Mouse (Mus musculus) limb, embryonic 11.5 days (tissue): ENCODE measurements at regions not wholly inside any gene's neighbourhood (a gene's known extent, or its start where the extent isn't known, plus 50 kb on each side); places are given as distances from the start of the nearest gene placed in this dataset.
"Not testable (repeated sequence)": the region's sequence is repeated elsewhere in the genome, so short reads cannot be mapped to it uniquely, and the experiment has no call there.

Experiments used
- ATAC-seq: fragments of 200-750 bp; cut with Nextera tagmentation; 2 replicates; pipeline ENCODE4 v1.8.0; 2017; ENCODE audit warnings: low read depth; ENCODE audit not compliant: insufficient number of reproducible peaks, low FRiP score, low TSS enrichment
- DNase-seq: peaks from one replicate; pipeline ENCODE4 v3.0.0-alpha.2; 2015; ENCODE audit warnings: low spot score
- H3K27ac ChIP-seq: fragments of 300-500 bp; sonication (generic); replicated peaks from 2 replicates; pipeline ENCODE4 v1.5.1; 2014; ENCODE audit warnings: low read depth, mild to moderate bottlenecking, low read length
- H3K27me3 ChIP-seq: fragments of 300-500 bp; sonication (generic); 2 replicates; pipeline ENCODE4 v1.6.1; 2014; ENCODE audit warnings: mild to moderate bottlenecking, low read length, mixed read lengths; ENCODE audit not compliant: control insufficient read depth, insufficient read depth
- H3K36me3 ChIP-seq: fragments of 300-500 bp; sonication (generic); 2 replicates; pipeline ENCODE4 v1.6.1; 2014; ENCODE audit warnings: mild to moderate bottlenecking, low read length, moderate library complexity, mixed read lengths; ENCODE audit not compliant: control insufficient read depth, insufficient read depth
- H3K4me1 ChIP-seq: fragments of 300-500 bp; sonication (generic); 2 replicates; pipeline ENCODE4 v1.6.1; 2014; ENCODE audit warnings: low read length, mixed read lengths; ENCODE audit not compliant: control insufficient read depth, insufficient read depth
- H3K4me2 ChIP-seq: fragments of 300-500 bp; sonication (generic); 2 replicates; pipeline ENCODE4 v1.6.1; 2014; ENCODE audit warnings: low read depth, mild to moderate bottlenecking, moderate library complexity; ENCODE audit not compliant: severe bottlenecking
- H3K4me3 ChIP-seq: fragments of 300-500 bp; sonication (generic); 2 replicates; pipeline ENCODE4 v1.5.1; 2014; ENCODE audit warnings: low read depth, low read length
- H3K9ac ChIP-seq: fragments of 300-500 bp; sonication (generic); 2 replicates; pipeline ENCODE4 v1.6.1; 2014; ENCODE audit warnings: mild to moderate bottlenecking, low read length
- H3K9me3 ChIP-seq: fragments of 300-500 bp; sonication (generic); 2 replicates; pipeline ENCODE4 v1.6.1; 2016; ENCODE audit warnings: low read length; ENCODE audit not compliant: control insufficient read depth
- WGBS: fragments of 180-500 bp; shearing (Covaris S2); extraction: QIAGEN DNeasy Blood & Tissue Kit; methylation state at CpG from one replicate; pipeline ENCODE4 v1.1.7; 2014; 5-methylcytosine and 5-hydroxymethylcytosine counted together

- H3K4me2 ChIP-seq = peak overlapping the region; percentile 61
- H3K4me3 ChIP-seq = peak overlapping the region; percentile 26
- peak overlapping the region; percentile 98 for H3K27ac ChIP-seq
- WGBS = 2% methylated on average over 42 of the region's 42 CpGs
- H3K36me3 ChIP-seq = no peaks in the 10 kb centered on the region
- ATAC-seq (peak; percentile 96), DNase-seq (peak; percentile 93)
- H3K4me1 ChIP-seq = peaks cover 18% of the 10 kb centered on the region
- H3K9me3 ChIP-seq = no peaks in the 10 kb centered on the region; the same call in 1 of the 2 replicates
- peak overlapping the region; percentile 67 for H3K9ac ChIP-seq
- no peaks in the 10 kb centered on the region for H3K27me3 ChIP-seq
These were observed 233.6 kb downstream of the Sorl1 start for GRCm38 (mm10) chr9:41890273-41891141.

- no peaks in the 10 kb centered on the region; the same call in 1 of the 2 replicates for H3K9me3 ChIP-seq
- DNase-seq = peak; percentile 53
- H3K4me3 ChIP-seq = peak overlapping the region; percentile 26; the same call in 1 of the 2 replicates
- H3K4me2 ChIP-seq = peak overlapping the region; percentile 61
- H3K4me1 ChIP-seq = peaks cover 18% of the 10 kb centered on the region
- peak overlapping the region; percentile 67 for H3K9ac ChIP-seq
- 41% methylated on average over 12 of the region's 12 CpGs for WGBS
- ATAC-seq = peak; percentile 73
- no peaks in the 10 kb centered on the region for H3K36me3 ChIP-seq
- peak overlapping the region; percentile 98 for H3K27ac ChIP-seq
- no peaks in the 10 kb centered on the region for H3K27me3 ChIP-seq
These were observed 234.4 kb downstream of the Sorl1 start for GRCm38 (mm10) chr9:41889568-41890272.

GRCm38 (mm10) chr9:41888616-41889150, 235.4 kb downstream of the Sorl1 start:
- no peak overlapping the region for H3K9ac ChIP-seq
- H3K27me3 ChIP-seq = no peaks in the 10 kb centered on the region
- H3K9me3 ChIP-seq = no peaks in the 10 kb centered on the region; the same call in 1 of the 2 replicates
- no peak overlapping the region for H3K4me3 ChIP-seq
- no peak for DNase-seq
- H3K27ac ChIP-seq = peak overlapping the region; percentile 25
- no peak overlapping the region for H3K4me2 ChIP-seq
- no peak for ATAC-seq
- 77% methylated on average over 3 of the region's 3 CpGs for WGBS
- H3K36me3 ChIP-seq = no peaks in the 10 kb centered on the region
- peaks cover 18% of the 10 kb centered on the region for H3K4me1 ChIP-seq

DNA sequence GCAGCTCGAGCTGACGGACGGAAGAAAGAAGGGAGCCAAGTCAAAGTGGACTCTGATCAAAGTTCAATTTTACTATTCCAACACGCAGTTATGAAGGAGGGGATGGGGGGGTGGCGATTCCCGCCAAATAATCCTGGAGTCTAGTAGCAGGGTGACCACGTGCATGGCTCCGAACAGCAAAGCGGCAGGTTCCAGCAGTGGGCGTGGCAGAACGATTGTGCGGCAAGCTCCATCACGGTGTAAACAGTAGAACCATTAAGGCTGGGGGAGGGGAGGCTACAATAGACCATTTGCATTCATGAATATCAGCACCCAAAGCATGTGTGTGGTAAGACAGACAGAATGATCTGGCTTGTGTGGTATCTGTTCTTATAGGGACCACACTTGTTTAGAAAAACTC, 237.6 kb downstream of the Sorl1 start:
- not testable (repeated sequence) for ATAC-seq, H3K4me3 ChIP-seq, H3K9ac ChIP-seq, H3K27me3 ChIP-seq, H3K4me2 ChIP-seq, DNase-seq, H3K27ac ChIP-seq, H3K9me3 ChIP-seq, H3K36me3 ChIP-seq
- H3K4me1 ChIP-seq = peaks cover 16% of the 10 kb centered on the region
- 94% methylated on average over 13 of the region's 13 CpGs for WGBS

GRCm38 (mm10) chr9:41880457-41880856, 243.6 kb downstream of the Sorl1 start:
- H3K27ac ChIP-seq = no peak overlapping the region
- 90% methylated on average over 3 of the region's 3 CpGs for WGBS
- no peak overlapping the region for H3K4me2 ChIP-seq
- H3K4me3 ChIP-seq = no peak overlapping the region
- no peak for ATAC-seq
- H3K36me3 ChIP-seq = no peaks in the 10 kb centered on the region
- H3K27me3 ChIP-seq = no peaks in the 10 kb centered on the region
- no peak overlapping the region for H3K9ac ChIP-seq
- H3K4me1 ChIP-seq = peaks cover 12% of the 10 kb centered on the region
- H3K9me3 ChIP-seq = no peaks in the 10 kb centered on the region
- DNase-seq = no peak

DNA sequence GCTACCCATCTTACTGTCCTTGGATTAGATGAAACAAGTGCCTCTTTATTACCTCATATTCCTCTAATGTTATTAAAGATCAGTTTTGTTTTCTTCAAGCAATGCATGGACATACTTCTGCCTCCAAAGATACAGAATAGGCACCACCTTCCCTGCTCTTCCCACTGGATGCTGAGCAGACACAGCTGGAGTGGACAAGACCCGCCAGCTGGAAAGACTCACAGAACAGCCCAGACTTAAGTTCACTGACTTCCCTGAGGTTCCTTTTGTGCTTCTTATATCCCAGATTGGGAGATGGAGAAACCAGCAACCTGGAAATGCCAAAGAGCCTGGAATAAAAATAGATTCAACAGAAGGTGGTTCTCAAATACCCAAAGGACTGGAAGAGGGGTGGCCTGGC, 245.0 kb downstream of the Sorl1 start:
- Histone ChIP-seq H3K27ac (no peak overlapping the region), H3K9me3 (no peaks in the 10 kb centered on the region), H3K4me2 (no peak overlapping the region), H3K36me3 (no peaks in the 10 kb centered on the region), H3K9ac (no peak overlapping the region), H3K4me1 (peaks cover 12% of the 10 kb centered on the region), H3K27me3 (no peaks in the 10 kb centered on the region), H3K4me3 (no peak overlapping the region)
- no peak for ATAC-seq
- WGBS = 92% methylated on average over 1 of the region's 1 CpGs
- no peak for DNase-seq

DNA sequence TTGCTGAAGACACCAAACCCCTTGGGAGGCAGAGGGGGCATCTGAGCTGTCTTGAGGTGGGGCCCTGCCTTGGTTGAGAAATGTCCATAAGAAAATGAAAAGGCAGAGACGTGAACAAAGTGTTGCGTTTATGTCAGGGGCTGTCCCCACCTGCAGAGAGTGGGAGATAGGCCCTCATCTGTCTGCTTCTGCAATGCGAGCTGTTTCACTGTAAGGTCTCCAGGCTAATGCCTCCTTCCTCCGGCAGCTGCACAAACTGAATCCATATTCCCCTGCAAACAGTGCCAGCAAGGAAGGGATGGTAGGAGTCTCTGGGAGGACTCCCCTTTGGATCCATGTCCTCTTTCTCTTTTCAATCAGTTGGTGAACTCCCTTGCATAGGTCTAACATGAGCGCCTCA, 263.0 kb downstream of the Sorl1 start:
- H3K4me3 ChIP-seq = no peak overlapping the region
- peaks cover 30% of the 10 kb centered on the region for H3K4me1 ChIP-seq
- H3K9ac ChIP-seq = no peak overlapping the region; the same call in 1 of the 2 replicates
- WGBS = 52% methylated on average over 5 of the region's 5 CpGs
- DNase-seq = no peak
- peak overlapping the region; percentile 4; the same call in 1 of the 2 replicates for H3K4me2 ChIP-seq
- no peaks in the 10 kb centered on the region for H3K9me3 ChIP-seq
- no peaks in the 10 kb centered on the region for H3K36me3 ChIP-seq
- ATAC-seq = 0 out of 2 replicates have a peak, but pooled peaks have one; percentile 19
- peak overlapping the region; percentile 89 for H3K27ac ChIP-seq
- H3K27me3 ChIP-seq = no peaks in the 10 kb centered on the region

DNA sequence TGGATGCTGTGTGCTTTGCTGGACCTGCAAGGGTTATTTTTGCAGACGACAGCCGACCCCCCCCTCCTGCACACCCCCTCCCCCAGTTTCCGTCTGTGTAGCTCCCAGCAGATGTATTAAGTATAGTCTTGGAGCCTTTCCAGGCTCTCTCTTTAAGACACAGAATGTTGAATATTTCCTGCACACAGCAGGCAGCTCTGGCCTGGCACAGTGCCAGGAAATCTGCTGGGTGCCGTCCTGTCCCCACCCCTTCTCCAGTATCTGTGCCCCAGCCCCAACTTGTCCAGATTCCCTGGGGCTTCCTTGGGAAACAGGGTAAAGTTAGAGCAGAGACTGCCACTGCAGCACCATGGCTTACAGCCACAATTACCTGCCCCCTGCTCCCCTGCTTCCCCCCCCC, 263.4 kb downstream of the Sorl1 start:
- Histone ChIP-seq H3K4me1 (peaks cover 30% of the 10 kb centered on the region), H3K27me3 (no peaks in the 10 kb centered on the region), H3K4me3 (no peak overlapping the region), H3K4me2 (0 out of 2 replicates have a peak overlapping the region, but pooled peaks have one; percentile 12), H3K9me3 (no peaks in the 10 kb centered on the region), H3K9ac (peak overlapping the region; percentile 7; the same call in 1 of the 2 replicates), H3K27ac (peak overlapping the region; percentile 89), H3K36me3 (no peaks in the 10 kb centered on the region)
- ATAC-seq = peak; percentile 90
- DNase-seq = peak; percentile 81
- WGBS = under 1% methylated on average over 4 of the region's 4 CpGs
